Mouse (Mus musculus) heart, postnatal 25 days (tissue): ENCODE results near the gene Prl8a2. TPM values are rescaled to one million over a fixed set of nuclear protein-coding genes. Genes with fewer than 3 reads are reported as not detected.

Experiments
- DNase-seq: peaks from one replicate; pipeline ENCODE4 v3.0.0; 2022; ENCODE audit warnings: low spot score
- intact Hi-C: fragments of 180-260 bp; cut with DNase I; formaldehyde crosslinking; loops from one replicate; pipeline ENCODE4 v1.15.1; 2025
- total RNA-seq, 2 experiments: library from RNA; stranded (reverse); gene quantifications; 2 replicates each; pipeline ENCODE4 v1.2.3; 2021

Gene Prl8a2
- total RNA-seq = not detected

DNA sequence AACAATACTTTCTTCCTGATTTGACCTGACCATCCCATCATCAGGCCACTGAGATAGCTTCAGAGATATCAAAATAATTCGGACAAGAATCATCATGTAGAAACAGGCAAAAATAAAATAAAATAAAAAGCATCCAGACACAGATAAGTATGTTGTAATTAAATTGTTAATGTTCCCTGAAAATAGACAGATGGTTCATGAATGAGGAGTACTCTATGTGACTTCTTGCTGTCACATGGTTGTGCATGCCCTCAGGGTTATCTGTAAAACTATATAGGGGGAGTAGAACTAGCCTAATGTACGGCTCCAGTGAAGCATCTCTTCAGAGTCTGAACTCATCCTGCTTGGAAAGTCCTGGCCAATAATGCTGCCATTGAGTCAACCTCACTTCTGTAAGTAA, at the start of gene Prl8a2:
Prl8a2 (plus strand) TSS at position 301 of the 400 bp plus-strand sequence.
- intact Hi-C loops = no loop called here
- no peak for DNase-seq

DNA sequence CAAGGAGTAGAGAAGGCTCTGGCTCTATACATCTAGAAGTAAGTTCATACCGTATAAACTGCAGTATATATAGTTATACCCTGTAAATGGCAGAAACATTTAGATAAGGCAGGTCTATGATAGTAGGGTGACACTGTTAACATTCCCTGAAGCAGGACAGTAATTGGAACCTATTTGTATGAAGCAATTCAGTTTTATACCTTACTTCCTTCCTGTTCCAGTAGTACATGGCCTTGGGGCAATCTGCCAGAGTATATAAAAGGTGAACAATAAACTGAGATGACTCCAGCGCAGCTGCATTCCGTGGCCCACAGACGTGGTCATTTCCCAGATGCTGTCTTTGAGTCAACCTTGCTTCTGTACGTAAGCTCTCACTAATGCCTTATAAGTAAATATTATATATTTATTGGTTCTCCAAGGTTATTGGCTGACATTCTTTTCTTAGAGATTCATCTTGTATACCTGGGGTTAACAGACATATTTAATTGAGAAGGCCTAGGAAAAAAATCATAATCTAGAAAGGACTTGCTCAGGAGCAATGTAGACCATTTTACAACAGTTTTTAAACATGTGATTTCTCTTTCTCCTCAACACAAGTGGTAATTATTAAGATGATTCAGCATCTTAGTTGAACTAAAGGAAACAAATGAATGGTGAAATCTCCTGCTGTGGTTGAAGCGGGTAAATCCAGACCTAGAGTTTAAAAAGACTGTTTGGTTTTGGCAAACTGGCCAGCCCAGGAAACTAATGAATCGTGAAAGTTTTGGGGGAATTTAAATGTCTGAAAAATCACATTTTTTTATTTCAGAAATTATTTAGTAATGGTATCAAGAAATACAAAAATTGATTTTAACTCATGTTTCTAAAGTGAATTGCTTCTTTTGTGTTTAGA, 32.9 kb upstream of the Prl8a2 start, which contains the start of gene Prl6a1:
Prl6a1 (plus strand) TSS at position 294 of the 892 bp plus-strand sequence.
- DNase-seq = no peak
- intact Hi-C loops = no loop called here

DNA sequence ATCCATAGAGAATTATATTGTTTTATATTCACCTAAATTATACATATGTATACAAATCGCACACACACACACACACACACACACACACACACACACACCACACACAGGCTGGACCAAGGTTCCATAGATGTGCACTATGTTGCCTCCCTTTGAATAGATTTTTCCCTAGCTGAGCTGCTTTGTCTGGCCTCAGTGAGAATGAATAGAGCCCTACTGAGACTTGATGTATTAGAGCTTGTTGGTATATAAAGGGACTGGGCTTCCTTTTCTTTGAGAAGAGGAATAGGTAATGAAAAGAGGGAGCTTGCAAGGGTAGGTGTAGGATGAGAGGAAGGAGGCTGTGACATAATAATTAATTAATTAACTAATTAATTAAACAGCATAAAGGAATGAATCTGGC, 10.5 kb upstream of the Prl8a2 start:
- no peak for DNase-seq
- intact Hi-C loops = no loop called here

DNA sequence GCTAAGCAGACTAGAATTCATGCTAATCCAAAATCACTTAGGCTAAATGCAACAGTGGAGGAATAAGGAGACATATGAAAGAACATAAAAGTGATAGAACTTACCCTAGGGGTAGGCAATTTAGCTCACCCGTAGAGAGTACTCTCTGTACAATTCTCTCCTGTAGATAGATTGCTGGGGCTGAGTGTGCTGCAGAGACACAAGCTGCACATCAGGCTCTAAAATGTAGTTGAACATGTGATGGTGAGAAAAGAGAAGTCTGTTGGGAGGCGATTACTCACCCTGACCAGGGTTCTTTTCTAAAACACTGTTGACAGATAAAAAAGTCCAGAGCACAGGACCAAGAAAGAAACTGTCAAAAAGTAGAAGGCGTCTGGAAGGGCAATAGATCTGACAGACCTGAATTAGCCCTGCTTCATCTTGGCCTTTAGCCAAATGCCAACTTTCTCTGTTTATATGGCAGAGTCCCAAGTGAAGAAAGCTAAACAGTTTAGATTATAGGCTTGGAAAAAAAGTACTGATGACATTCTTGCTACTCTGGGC, 2.7 kb upstream of the Prl8a2 start:
- no peak for DNase-seq
- intact Hi-C loops = no loop called here

DNA sequence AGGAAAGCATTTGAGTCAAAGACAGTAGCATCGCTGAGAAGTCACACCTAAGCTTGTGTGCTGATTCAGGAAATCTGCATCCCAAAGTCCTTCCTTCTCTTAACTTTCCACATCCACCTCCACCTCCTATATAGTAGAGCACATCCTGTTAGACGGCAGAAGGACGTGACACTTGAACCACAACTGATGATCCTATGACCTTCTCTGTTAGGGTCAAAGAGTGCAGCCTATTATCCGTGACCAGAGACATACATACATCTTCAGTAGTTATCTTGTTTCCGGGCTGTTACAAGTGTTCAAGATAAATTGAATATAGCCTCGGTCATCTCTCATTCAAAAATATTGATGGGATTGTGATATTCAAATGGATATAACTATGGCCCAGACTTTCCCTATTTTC, 45.3 kb downstream of the Prl8a2 start, which contains the start of gene Prl2b1:
Prl2b1 (minus strand) TSS at position 101 of the 400 bp plus-strand sequence.
- intact Hi-C loops = no loop called here
- DNase-seq = no peak

DNA sequence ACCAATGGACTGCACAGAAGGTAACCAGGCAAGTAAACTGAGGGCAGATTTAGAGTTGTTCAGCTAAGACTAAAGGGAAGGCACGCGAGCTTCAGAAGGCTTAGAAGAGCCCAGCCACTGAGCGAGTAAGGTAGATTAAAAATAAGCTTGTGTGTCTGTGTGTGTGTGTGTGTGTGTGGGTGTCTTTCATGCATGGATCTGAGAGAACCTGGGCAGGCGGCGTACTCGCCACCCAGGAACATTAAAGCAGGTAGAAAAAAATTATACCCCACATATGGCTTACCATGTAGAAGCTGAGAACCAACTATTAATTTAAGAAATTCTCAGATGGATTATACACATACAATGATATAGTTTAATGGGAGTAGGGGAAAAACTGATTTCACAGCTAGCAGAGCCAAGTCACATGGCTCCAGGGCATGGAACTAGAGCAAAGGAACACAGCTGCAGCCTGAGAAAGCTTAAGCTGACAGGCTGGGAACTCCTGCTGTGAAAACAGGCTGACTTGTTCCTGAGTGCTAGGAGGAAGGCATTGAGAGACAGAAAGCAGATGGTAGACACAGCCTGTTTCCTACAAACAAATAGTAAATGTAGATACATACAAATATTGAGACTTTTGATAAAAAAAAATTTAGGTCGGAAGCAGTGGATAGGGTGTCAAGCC, 53.7 kb downstream of the Prl8a2 start:
- intact Hi-C loops = no loop called here
- no peak for DNase-seq

Other genes starting within 250 kb of the Prl8a2 start
- gene Prl3d2, start 224.0 kb upstream of the Prl8a2 start, total RNA-seq = not detected
- gene Prl3d3, start 188.9 kb upstream of the Prl8a2 start, total RNA-seq = not detected
- not detected for gene Prl3c1, start 149.0 kb upstream of the Prl8a2 start, total RNA-seq
- not detected for gene Prl3b1, start 103.8 kb upstream of the Prl8a2 start, total RNA-seq
- not detected for gene Prl3a1, start 86.2 kb upstream of the Prl8a2 start, total RNA-seq
- not detected for gene Prl6a1, start 33.0 kb upstream of the Prl8a2 start, total RNA-seq
- not detected for gene Prl2b1, start 45.2 kb downstream of the Prl8a2 start, total RNA-seq
- not detected for gene Prl8a6, start 93.0 kb downstream of the Prl8a2 start, total RNA-seq
- gene Prl8a8, start 167.5 kb downstream of the Prl8a2 start, total RNA-seq = not detected
- gene Prl8a9, start 218.9 kb downstream of the Prl8a2 start, total RNA-seq = not detected
- not detected for gene Prl8a1, start 236.5 kb downstream of the Prl8a2 start, total RNA-seq